Mouse (Mus musculus): ENCODE data around the gene Slc16a2.
A peak's percentile ranks its signal among the peaks of the same experiment; 100 is the strongest.

The Slc16a2 gene

DNA sequence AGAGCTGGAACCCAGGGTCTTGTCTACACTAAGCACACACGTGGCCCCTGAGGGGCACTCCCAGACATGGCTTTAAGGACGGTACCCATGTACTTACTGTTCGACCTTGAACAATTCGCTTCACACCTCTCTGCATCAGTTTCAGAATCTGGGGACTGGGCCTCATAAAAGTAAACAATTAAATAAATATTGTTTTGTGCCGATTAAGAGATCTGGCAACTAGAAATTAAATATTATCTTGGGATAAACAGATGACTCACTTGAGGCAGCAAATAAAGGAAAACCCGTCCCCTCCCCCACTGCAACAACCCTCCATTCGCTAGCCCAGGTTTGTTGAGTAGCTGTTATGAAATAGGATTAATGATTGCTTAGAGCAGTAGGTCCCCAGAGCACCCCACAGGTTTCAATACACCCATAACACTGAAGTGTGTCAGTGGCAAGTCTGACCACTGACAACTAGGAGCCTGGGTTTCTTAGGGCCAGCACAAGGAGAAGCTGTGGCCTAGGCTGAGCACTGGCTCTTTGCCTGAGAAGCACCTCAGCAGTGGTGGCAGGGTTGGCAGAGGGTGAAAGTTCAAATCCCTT, 87.7 kb downstream of the Slc16a2 start:
- no peak for DNase-seq (ENCODE audit: low spot score)

DNA sequence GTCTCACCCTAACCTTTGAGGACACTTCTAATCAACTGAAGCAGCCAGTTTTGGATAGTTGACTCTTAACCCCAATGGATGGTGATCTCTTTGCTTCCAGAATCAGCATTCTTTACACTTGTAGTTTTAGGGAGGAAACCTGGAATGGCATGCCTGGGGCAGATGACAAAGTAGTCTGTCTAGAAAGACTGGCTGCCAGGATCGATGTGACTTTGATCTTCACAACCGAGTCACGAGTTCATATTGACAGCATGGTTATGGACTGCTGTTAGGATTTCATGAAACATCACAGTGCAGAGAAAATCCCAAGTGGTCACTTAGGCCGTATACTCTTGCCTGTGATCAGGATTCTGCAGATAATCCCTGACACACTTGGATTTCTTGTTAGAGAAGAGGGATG, 88.7 kb downstream of the Slc16a2 start:
- no peak for DNase-seq (ENCODE audit: low spot score)

DNA sequence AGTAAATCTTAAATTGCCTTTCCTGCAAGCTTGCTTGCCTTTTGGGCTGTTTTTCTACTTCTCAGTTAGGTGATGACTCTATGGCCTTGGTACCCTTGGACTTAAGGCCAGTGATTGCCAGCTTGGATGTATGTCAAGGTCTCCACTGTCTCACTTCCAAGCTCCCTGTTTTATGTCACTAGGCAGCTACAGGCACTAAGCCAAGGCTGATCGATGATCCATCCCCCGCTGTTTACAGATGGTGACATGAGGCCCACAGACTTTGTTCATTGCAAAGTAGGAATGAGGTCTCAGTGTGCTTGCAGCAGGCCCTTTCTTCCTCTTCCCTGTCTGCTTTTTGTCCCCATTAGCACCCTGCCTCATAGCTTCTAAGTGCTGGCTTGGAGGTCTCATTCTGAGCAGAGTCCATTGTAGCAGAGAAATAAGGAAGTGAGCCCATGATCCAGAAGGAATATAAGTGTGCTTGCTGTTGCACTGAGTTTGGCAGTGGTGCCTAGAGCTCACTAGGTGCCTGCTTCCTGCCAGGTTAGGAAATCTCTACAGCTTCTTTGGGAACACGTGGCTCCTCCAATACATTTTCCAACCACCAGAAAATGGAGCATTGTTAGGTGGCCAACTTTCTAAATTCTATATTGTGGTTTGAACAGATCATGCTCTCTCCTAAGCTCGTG, 89.6 kb downstream of the Slc16a2 start:
- DNase-seq (ENCODE audit: low spot score) = no peak

DNA sequence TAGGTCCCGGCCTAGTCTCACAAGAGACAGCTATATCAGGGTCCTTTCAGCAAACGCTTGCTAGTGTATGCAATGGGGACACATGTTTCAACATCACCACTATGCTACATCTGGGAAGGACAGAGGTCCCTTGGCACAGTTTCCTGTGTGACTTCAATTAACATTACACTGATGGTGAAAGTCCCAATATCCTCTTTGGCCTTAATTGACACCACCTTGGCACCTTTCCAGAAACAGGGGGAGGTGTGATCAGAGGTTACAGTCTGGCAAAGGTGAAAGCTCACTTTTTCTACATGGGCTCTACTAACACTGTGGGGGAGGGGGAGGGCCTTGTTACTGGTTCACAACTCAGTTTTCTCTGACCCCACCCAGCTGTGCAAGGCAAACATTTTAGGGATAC, 99.3 kb downstream of the Slc16a2 start:
- no peak for DNase-seq (ENCODE audit: low spot score)

DNA sequence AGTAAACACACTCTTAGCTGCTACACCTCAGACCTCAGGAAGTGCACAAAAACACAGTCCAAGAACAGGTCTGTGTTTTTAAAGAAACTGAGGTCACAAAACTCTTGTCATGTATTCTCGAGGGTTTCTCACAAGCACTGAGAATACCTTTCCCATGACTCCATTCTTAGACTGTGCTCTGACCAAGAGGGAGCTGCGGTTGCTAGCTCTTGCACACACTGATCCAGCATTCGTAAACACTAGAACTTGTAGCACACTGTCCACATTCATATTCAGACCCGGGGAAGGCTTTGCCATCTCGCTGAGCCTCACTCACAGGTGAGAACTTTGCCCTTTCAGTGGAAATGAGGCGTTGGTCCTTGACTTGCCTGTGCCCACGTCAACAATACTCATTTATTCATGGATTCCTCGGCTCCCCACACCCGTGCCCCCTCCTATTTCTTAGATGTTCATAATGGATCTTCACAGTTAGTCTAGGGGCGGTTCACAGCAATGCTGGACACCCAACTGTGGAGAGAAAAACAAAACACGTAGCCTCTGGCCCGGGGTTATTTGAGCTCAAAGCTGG, 102.1 kb downstream of the Slc16a2 start:
- no peak for DNase-seq (ENCODE audit: low spot score)

GRCm38 (mm10) chrX:103712922-103713321, 108.9 kb downstream of the Slc16a2 start:
- DNase-seq (ENCODE audit: low spot score) = no peak

DNA sequence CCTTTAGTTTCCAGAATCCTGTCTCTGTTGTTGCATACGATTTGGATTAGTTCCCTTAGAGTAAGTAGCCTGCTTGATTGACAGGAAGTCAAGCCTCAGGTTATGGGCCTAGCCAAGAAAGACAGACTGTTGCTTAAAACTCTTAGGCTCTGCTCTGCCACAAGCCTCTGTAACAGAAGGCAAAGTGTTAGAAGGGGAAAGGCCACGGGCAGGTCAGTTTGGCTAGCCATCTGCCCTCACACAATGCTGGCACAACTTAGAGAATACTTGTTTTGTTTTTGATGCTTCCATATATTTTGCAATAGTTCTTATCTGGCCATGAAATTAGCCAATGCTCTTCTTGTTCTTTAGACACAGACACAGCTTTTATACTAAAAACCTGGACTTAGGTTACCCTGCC, 112.1 kb downstream of the Slc16a2 start:
- DNase-seq (ENCODE audit: low spot score) = no peak

GRCm38 (mm10) chrX:103708592-103708991, 113.2 kb downstream of the Slc16a2 start:
- DNase-seq (ENCODE audit: low spot score) = no peak

DNA sequence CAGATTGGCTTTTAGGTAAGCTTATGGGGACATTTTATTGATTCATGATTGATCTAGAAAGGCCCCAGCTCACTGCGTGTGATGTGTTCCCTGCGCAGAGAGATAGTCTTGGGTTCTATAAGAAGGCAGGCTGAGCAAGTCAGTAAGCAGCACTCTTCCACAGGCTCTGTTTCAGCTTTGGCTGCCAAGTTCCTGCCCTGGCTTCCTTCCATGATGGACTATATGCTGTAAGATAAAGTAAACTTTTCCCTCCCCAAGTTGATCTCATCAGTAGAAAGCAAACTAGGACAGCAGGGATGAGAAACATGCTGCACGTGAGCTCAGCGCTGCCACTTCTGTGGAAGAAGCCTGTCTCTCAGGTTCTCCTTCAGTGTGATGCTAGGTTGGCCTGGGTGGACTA, 117.2 kb downstream of the Slc16a2 start:
- DNase-seq (ENCODE audit: low spot score) = no peak

DNA sequence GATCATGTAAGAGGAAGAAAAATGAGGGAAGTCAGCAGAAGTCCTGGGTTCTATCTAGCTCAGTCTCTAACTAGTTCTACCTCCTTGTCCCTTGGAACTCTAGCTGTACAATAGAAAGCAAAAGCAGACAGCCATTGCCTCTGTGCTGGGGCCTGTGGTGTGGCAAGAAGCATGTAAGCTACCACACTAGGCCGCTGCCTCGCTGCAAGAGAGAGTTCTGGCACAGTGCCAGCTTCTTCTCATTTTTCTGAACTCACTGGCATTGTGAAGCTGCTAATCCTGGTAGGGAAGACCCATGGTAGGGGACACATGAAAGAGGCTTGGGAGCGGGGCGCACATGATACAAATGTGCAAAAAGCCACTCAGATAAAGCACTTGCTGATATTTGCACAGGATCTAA, 117.8 kb downstream of the Slc16a2 start:
- no peak for DNase-seq (ENCODE audit: low spot score)

DNA sequence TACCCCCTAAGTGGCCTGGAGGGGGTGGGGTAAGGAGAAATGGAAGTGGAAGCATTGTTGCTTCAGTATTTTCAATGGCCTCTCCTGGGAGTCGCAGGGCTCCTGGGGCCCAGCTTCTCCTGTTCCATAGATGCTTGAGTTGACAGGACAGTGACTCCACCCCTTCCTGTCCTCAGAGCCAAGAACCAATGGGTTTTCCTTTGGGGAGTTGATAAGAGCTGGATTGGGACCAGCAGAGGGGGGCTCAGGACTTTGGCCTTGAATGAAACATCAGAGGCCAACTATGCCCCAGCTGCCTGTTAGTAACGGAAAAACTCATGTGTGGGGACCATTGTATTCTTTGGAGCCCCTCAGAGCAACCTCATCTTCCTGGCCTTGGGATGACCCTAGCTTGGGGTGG, 124.0 kb downstream of the Slc16a2 start:
- DNase-seq (ENCODE audit: low spot score) = no peak

- peak; percentile 4 for DNase-seq (ENCODE audit: low spot score)
These were observed 125.7 kb downstream of the Slc16a2 start for GRCm38 (mm10) chrX:103696081-103696519.

GRCm38 (mm10) chrX:103695165-103695996, 126.4 kb downstream of the Slc16a2 start:
- DNase-seq (ENCODE audit: low spot score) = peak; percentile 43

DNA sequence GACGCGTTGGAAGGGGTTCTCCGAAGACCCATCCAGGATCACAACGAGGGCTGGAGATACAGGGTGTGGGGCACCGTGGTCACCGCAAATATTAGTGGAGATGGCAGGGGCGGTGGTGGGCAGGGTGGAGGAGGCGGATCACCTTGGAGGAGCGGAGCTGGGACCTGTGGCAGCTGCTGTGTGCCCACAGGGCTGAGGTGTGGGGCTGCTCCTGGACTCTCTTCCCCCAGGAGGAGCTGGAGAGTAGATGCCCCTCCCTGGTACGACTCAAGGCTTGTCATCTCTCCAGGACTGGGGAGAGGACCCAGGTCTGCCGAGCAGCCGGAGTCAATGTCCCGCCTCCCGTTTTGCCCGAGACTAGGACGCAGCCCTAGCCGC, 127.0 kb downstream of the Slc16a2 start:
- DNase-seq (ENCODE audit: low spot score) = no peak

- no peak for DNase-seq (ENCODE audit: low spot score)
These were observed 127.4 kb downstream of the Slc16a2 start for GRCm38 (mm10) chrX:103694381-103694780.

GRCm38 (mm10) chrX:103692916-103693315, 128.9 kb downstream of the Slc16a2 start:
- DNase-seq (ENCODE audit: low spot score) = no peak

GRCm38 (mm10) chrX:103688551-103688950, 133.2 kb downstream of the Slc16a2 start:
- DNase-seq (ENCODE audit: low spot score) = no peak

DNA sequence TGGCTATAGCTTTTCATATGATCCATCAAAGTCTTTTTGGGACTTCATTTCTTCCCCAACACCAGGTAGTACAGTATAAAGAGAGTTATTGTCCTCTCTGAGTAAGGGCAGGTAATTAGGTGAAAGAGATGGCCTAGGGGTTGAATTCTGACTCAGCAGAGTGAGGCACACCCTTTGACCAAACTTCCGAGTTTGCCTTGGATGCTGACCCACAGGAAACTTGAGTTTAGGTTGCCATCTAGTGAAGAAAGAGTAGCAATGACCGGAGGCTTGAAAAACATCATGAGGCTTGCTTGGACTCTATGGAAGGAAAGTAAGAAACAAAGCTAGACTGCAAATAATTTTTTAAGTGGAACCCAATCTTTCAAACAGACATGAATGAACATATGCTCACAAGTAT, 147.1 kb downstream of the Slc16a2 start:
- peak; percentile 16 for DNase-seq (ENCODE audit: low spot score)

- no peak for DNase-seq (ENCODE audit: low spot score)
These were observed 148.0 kb downstream of the Slc16a2 start for GRCm38 (mm10) chrX:103673761-103674160.

DNA sequence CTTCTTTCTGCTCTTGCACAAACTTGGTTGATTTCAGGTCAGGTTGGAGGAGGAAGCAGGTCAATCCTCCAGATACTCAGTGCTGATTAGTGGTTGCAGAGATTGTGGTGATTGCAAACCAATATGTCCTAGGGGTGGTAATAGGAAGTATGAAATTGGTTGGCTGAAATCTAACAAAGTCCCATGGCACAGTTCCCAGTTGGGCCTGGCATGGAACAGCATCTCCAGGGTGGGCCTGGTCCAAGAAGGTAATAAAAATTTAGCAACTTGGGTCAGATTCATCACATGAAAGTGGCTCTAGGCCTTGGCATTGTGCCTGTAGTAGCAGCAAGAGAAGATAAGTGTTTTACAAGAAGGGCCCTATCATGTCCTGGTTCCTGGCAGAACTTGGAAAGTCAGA, 151.5 kb downstream of the Slc16a2 start:
- no peak for DNase-seq (ENCODE audit: low spot score)

DNA sequence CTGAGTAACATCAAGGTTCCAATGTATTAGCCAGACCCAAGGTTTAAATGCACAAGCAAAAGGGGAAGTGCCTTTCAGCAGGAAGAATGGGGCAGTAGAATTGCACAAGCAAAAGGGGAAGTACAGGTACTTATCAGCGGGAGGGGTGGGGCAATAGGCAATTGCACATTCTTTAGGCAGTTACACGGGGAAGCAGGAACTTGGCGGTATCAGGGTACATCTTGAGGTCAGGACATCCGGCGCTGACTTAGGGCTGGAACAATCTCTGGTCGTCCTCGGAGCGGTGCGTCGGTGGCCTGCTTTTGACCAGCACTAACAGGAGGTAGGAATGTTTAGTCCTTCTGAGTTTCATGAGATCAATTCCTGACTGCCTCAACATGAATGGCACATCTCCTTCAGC, 157.3 kb downstream of the Slc16a2 start:
- DNase-seq (ENCODE audit: low spot score) = peak; percentile 9

DNA sequence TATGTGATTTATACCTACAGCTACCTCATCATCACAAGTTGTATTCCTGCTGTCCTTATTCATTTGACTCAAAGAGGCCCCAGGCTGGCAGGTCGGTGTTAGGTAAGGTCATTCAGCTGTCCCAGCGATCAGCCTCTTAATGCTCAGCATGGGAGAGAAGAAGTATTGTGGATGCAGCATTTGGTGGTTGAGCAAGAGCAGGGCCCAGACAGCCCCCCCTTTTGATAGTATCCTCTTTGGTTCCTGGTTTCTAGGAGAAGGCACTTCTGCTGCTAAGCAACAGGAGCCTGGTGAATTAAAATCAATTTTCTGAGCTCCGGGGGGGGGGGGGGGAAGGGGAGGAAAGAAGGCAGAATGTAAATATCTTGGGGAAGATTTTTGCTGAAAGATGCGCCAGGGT, 162.8 kb downstream of the Slc16a2 start:
- DNase-seq (ENCODE audit: low spot score) = no peak

GRCm38 (mm10) chrX:103653021-103653420, 168.8 kb downstream of the Slc16a2 start:
- peak; percentile 86 for DNase-seq (ENCODE audit: low spot score)
